Mouse (Mus musculus) NIH3T3 (cell line): ENCODE measurements around the gene AU040320.

Experiments
- DNase-seq: peaks from one replicate; pipeline ENCODE4 v3.0.0-alpha.2; 2012; ENCODE audit warnings: low read depth

AU040320 gene

DNA sequence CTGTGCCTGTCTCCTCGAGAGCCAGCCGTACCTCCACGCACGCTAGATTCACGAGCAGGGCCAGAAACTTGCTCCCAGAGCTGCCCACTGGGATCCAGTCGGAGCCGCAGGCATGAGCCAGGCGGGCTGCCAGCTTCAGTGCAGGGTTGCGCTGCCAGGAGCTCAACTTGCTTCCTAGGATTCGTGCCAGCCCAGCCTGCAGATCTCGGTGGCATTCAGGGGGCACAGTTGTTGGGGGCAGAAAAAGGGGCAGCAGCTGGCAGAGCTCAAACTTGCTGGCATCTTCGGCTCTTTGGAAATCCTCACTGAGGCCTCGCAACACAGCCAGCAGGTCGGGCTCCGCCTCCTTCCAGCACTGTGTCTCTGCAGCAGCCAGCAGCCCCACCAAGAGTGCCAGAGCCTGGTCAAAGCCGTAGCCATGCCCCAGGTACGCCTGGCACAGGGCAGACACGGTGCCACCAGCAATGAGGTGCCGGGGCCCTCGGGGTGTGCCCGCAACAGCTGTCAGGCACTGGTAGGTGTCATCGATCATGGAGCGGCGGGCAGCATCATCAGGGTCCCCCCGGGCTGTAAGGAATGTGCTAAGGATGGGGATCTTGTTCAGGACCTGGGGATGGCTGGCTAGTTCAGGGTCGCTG lies 3.2 kb upstream of the AU040320 start:
- no peak for DNase-seq

DNA sequence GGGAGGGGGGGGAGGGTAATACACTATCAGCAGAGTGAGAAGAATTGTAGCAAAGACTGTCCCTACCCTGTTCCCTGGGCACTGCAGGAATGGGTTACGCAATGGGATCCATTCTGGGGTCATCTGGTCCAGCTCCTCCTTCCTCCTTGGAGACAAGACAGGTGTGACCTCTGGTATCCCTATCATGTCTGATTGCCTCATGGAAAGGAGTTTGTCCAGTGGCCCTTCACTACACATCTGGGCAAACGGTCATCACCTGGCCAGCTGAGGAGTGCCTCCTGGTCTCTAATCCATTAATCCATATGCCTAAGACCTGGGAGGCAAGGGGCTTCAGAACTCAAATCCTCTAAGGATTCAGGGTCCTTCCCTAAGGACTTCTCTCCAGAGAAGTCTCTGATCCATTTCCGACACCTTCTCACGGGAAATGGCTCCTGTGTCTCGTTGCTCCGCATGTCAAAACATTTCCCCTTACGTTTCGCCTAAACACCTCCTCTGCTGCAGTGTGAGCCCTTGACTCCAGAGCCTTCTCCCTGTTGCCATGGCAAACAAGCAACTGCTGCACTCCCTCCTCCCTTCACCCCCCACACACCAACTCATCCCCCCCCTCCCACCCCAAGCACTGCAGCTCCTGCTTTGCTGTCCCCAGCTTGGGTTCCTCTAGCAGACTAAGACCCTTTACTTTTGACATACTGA lies 2.3 kb upstream of the AU040320 start:
- no peak for DNase-seq

DNA sequence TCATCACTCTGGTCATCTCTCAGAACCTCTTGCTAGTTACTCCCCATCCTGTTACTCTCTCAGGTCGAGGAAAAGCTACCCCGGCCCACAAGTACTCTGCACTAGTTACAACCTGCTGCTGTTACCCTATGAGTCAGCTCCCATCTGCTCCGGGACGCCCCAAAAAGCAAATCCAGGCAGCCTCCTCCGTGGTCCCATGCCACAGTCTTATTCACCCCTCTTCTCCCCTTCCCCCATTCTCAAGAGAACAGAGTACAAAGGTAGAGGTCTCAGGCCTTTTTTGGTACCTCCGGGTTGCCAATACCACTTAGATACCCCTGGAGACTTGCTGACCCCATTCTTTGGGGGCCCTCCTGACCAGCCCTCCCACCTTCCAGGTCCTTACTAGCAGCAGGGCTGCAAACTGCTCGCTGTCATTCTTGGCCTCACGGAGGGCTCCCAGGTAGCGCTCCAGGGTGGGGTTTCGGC lies 1.8 kb upstream of the AU040320 start:
- no peak for DNase-seq

DNA sequence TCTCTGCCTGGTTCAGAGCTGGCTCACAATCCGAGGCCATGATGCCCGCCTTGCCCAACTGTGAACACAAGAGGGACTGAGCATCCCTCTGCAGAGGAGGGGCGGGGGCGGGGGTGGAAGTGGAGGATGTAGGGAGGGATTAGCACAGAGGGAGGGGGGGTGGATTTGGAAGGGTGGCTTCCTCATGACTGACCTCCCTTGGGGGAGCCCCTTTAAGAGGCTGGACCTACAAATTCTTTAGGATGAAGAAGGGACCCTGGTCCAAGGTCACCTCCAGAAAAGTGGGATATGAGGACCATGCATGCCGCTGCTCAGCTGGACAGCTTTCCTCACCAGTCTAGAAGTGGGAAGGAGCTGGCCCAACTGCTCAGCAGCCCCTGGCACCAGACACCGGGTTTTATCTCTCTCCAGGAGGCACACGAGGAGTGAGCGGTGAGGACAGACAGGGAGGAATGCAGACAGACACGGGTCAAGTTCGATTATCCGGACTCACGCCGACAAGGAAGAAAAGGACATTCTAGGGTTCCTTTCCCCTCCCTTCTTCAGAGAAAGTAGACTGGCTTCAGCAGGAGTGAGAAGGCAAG lies 1.2 kb upstream of the AU040320 start:
- DNase-seq, result peak; percentile 74

DNA sequence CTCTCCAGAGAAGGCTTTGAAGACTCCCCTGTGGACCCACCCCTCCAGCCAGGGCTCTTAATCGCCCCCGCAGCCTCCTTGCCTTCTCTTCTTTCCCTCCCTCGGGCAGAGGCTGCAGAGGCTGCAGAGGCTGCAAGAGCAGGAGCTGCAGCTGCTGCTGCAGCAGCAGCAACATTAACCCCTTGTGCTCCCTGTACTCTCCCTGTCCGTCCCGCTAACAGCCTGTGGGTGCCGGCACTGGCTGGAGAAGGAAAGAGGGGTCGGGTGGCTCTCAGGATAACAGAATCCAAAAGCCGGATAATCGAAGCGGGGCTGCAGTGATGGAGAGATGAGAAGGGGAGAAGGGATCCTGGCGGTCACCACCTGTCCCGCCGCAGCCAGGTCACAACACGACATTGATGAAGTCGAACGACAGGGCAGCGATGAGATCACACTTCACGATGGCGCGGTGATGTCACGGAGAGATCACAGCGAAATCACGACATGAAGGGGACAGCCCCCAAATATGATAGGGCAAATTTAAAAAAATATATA lies 669 bp upstream of the AU040320 start:
- peak; percentile 40 for DNase-seq

DNA sequence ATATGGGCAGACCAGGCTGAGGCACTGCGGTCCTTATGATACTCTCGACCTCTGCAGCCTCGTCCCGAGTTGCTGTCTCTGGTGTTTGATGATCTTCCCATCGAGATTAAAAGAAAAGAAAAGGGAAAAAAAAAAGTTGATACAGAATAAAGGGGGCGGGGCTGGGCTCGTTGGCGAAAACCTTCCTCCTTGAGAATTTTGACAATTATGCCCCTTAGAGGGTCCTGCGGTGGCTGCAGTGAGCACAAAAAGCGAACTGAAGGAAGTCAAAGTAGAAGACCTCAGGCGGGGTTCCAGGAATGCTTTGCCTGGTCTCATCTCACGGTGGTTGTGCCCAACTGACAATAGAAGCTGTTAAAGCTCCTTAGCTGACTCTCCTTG lies 877 bp downstream of the AU040320 start:
- no peak for DNase-seq

DNA sequence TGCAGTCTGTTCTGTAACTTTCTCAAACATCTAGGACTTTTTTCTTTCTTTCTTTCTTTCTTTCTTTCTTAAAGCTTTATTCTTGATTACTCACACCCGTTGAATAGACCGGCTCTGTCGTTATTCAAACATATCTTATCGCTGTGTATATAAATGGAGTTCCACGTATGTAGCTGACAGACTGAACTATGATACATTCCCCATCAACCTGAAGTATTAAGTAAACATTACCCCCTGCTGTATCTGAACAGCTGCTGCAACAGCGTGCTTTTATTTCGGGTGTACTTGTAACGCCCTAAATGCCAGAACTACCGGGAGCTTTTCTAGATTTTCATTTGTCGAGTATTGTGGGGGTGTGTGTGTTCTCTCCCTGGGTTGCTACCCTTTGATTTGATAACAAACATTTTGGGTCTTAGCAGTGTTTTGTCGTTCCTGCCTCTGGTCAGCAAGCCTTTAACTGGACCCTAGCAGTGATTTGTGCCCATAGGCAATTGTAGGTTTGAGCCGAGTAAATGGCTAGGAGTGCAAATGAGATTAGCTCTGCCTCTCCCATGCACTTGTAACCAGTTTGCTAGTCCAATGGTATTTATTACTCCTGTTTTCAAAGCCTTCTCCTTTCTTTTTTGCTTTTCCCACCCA lies 1.5 kb downstream of the AU040320 start:
- DNase-seq, result no peak

DNA sequence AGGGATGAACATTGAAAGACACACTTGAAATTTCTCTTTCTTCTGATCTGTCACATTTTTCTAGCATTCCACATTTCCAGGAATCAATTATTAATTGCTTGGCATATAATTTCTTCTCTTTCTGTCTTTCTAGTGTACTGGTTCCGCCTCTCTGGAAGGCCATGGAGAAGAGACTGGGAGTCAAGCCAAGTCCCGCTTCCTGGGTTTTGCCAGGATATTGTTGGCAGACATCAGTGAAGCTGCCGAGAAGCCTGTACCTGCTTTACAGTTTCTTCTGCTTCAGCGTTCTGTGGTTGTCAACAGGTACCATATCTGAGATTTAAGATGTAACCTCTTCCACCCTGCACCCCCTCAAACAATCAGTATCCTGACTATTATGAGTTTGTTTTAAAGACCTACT lies 3.4 kb downstream of the AU040320 start:
- peak; percentile 61 for DNase-seq

DNA sequence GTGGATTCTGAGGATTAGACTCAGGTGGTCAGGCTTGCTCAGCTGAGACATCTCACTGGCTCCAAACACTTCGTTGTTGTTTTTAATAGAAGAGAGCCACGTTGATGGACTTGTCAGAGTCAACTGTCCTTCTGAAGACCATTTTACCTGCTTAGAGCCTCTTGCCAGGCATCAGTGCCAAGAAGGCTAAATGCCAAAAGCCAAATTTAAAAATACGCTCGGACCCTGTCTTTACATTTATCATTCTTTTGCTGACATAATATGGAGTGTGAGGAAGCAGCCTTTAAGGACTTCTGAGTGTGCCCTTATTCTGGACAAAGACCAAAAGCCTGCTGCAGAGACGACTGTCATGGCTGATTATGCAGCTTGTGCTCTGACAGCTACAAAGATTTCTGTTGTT lies 5.0 kb downstream of the AU040320 start:
- DNase-seq, result no peak

DNA sequence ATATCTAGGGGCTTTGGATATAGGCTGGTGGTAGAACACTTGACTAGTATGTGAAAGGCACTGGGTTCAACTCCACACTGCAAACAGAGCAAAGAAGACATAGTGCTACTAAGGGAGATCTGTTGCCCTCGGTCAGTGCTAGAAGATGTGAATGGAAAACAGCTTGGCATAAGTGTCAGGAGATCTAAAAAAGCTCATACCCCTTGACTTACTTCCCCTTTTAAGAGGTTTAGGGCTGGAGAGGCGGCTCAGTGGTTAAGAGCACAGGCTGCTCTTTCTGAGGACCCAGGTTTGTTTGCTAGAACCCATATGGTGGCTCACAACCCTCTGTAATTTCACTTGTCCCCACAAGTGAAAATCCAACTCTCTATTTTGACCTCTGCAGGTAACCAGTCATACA lies 6.1 kb downstream of the AU040320 start:
- DNase-seq, result no peak

DNA sequence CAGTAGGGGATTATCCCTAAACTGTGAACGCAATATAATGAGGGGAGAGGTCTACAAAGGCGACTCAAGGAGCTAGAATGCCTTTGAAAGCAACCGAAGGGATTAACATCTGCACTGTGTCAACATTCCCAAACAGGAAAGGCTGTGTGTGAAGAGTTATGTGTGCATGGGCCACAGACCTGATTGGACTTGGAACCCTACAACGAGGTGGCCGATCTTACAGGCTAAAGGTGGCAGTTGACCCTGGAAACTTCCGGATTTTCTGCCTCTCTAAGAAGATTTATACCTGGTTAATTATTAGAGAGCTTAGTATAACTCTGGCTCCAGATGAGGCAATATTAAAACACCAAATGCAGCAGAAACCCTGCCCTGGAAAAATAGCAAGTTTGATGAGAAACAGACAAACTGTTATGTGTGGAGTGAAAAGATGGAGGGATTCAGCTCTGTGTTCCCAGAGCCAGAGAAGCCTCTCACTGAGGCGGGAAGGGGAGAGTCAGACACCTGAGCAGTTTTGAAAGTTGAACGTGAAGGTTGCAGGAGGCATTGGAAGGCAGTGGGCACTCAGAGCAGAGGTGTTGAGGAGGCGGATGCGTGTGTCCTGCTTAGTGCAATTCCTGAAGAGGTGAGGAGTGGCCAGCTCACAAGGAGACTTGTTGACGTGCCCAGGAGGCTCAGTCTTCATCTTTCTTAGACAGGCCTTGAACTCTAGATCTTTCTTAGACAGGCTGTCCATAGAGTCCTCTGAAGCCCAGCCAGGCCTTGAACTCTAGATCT lies 9.4 kb downstream of the AU040320 start:
- no peak for DNase-seq

DNA sequence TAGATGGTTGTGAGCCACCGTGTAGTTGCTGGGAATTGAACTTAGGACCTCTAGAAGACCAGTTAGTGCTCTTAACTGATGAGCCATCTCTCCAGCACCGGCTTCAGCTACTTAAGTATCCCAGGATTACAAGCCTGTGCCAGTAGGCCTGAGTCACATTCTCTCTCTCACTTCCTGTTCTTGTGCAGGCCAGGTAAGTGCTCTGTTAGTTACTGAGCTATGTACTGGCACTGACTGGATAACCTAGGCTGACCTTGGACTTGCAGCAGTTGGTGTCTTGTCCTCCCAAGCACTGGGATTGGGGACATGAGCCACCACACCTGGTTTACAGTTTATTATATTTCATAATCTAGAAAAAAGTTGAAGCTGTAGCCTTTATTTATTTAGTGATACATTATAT lies 10.1 kb downstream of the AU040320 start:
- no peak for DNase-seq

DNA sequence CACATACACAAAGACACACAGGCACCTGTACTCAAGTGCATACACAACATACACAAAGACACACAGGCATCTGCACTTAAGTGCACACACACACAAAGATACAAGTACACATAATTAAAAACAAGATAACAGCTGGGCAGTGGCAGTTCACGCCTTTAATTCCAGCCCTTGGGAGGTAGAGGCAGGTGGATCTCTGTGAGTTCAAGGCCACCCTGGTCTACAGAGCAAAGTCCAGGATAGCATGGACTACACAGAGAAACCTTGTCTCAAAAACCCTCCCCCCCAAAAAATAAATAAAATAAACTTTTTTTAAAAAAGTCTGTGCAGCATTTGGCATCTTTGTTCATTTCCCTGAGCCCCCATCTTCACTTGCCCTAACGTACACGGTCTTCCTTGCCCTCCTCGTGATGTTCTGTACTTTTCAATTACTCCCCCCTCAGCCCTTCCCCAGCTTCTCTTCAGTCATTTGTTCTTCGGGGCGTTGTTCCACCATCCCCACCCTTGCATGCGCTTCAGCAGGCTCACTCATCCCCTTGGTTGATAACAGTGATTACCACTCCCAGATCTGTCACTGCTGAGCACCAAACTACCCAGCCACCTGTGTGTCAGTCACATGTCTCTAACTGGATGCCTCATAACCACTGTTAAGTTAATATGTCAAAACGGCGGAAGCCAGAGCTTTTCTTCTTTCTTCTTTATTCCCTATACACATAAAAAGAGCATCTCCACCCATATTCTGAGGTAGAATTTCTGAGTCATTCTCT lies 16.6 kb downstream of the AU040320 start:
- DNase-seq, result no peak

DNA sequence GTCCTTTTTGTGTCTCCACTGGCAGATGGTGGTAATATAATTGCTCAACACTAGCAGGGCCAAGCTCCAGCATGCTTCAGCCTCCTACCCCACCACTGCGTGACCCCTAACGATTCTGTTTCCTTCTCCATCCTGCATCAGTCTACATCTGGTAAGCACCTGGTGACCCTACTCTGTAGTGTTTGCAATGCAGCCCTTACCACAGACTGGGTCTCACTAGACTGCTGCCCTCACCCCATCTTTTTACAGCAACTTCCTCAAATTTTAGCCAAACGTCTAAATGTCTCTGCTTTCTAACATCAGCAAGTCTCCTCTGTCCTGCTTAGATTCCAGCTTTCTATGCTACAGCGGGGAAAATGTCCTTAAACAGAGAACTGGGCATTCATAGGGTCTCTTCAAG lies 17.5 kb downstream of the AU040320 start:
- no peak for DNase-seq

DNA sequence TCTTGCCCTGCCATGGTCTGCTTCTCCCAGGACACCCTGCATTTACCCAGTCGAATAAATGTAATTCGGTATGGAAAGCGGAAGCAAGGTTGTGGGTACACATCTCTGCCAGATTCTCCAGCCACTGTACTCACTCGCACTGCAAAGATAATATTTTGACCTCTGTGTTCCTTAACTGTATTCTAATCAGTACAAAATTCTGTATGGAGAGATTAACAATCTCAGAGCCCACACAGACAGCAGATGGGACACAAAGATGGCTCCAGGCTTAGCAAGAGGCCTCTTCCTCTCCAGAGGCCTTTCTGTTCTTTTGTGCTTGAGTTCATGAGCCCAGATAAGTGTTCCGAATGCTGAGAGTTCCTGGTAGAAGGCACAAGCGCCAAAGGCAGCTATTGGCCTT lies 20.5 kb downstream of the AU040320 start:
- DNase-seq, result no peak

DNA sequence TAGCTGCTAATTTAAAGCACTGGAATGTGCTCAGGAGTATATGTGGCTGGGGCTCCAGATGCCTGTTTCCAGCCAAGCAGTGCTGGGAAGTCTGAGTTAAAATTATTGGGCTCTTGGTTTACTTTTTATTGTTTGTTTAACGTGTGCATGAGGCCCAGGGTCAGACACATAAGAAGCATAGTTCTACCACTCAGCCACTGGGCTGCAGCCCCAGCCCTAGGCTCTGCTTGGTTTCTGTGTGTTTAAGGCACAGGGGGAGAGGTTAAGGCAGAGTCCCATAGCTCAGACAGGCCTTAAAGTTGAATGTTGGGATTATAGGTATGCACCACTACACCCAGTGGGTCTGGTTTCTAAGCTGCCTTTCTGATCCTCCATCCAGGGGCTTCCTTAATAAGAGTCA lies 21.8 kb downstream of the AU040320 start:
- no peak for DNase-seq

DNA sequence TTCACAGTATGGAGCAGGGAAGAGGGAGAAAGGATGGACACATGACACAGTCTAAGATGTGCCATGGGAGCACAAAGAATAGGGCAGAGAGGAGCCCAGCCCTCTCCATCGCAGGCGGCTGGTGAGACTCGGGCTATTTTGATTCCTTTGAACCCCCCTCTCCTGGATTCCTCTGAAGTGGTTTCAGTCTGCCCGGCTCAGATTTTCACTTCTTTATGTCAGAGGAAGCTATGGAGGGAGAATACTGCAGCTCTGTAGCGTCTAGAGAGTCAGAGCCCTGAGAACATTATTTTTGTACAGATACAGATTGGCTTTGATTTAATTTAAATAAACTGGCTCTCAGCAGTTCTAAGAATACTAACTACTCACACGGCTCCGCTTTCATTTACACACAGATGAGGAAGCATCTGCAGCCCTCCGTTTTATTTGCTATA lies 25.8 kb downstream of the AU040320 start:
- DNase-seq, result no peak

DNA sequence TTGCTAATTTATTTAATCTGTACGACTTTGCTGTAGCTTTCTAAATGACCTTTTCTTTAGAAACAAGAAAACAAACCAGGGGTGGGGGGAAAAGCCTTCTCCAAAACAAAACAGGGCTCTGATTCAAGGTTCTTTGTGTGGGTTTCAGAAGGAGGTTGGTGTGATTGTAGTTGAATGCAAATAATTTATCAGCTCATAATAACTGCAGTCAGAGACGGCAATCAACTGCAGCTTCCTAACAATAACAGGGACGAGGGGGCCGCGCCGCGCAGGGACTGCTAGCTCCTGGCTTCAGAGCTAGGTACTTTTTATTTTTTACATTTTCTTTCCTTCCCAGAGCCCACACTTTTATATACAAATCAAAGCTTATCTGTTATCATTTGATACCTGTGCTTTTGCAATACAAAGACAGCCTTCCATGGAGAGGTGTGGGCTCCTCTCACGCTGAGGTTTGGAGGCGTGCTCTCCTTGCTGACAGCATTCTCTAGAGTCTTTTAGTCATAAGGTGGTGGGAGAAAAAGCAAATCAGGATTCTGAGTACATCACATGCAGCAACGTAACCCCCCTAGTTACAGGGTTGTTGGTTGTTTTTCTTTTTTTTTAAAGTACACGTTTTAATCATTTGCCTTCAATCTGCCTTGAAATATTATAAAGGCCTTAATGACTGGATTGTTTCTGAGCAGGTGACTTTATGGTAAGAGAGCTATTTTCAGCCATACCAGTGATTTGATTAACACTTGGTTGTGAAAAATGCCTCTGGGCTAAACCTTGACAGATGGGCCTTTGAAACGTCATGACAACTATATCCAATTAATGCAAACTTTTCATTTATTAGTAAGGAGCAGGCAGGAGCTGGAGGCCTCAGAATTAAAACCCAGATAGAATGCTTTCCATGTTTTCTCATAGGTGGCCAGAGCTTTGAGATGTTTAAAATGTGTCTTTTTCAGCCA lies 26.8 kb downstream of the AU040320 start:
- no peak for DNase-seq

DNA sequence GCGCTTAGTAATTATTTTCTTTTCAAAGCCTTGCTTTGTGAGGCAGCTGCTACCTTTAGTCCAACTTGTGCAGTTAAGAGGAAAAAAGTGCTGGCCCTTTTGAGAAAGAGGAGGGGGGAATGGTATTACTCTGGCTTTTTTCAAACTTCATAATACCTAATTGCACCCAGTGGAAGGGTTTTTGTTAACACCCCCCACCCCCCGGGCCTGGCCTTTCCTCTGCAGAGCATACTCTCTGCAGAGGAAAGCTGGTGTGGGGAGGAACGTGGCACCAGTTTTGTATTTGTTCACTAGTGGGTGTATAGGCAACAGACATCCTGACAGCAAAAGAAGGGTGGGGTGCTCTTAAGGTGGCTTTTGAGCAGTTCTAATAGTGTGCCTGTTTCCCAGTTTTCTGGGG lies 28.5 kb downstream of the AU040320 start:
- no peak for DNase-seq

DNA sequence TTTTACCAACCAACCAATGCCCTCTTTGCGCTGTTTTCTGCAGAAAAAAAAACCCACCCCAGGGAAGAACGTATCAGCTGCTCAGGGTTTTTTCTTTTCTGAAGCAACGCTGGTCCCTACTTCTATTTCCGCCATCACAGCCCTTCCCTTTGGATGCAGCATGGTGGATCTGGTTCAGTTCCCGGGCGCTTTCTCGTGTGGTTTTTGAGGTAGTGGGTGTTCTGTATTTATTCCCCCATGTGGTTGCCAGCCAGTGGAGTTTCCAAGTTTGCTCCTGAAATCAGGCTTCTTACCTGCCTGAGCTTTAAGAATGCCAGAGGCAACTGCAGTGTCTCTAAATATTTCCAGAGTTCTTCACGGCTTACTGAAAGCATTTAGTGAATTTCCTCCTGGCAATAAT lies 29.2 kb downstream of the AU040320 start:
- DNase-seq, result no peak
